Mouse (Mus musculus) kidney, embryonic 16.5 days (tissue): ENCODE results near the gene A930004D18Rik. TPM values are rescaled to one million over a fixed set of nuclear protein-coding genes. Genes with fewer than 3 reads are reported as not detected.
A peak's percentile ranks its signal among the peaks of the same experiment; 100 is the strongest.

ENCODE experiments used
- ATAC-seq: fragments of 200-750 bp; cut with Nextera tagmentation; 2 replicates; pipeline ENCODE4 v1.8.0; 2017; ENCODE audit warnings: moderate TSS enrichment; ENCODE audit not compliant: low FRiP score, low TSS enrichment
- H3K27ac ChIP-seq: fragments of 300-500 bp; sonication (generic); 2 replicates; pipeline ENCODE4 v1.5.1; 2014; ENCODE audit warnings: low read length
- H3K27me3 ChIP-seq: fragments of 300-500 bp; sonication (generic); 2 replicates; pipeline ENCODE4 v1.6.1; 2014; ENCODE audit warnings: low read length, control low read depth, mixed read lengths; ENCODE audit not compliant: insufficient read depth
- H3K36me3 ChIP-seq: fragments of 300-500 bp; sonication (generic); 2 replicates; pipeline ENCODE4 v1.6.1; 2014; ENCODE audit warnings: low read length, control low read depth, mixed read lengths; ENCODE audit not compliant: insufficient read depth
- H3K4me1 ChIP-seq: fragments of 300-500 bp; sonication (generic); 2 replicates; pipeline ENCODE4 v1.6.1; 2014; ENCODE audit warnings: low read length, control low read depth, mixed read lengths; ENCODE audit not compliant: insufficient read depth
- H3K4me2 ChIP-seq: fragments of 300-500 bp; sonication (generic); replicated peaks from 2 replicates; pipeline ENCODE4 v1.6.1; 2014; ENCODE audit warnings: low read depth, low read length
- H3K4me3 ChIP-seq: fragments of 300-500 bp; sonication (generic); 2 replicates; pipeline ENCODE4 v1.5.1; 2014; ENCODE audit warnings: mild to moderate bottlenecking, low read length
- H3K9ac ChIP-seq: fragments of 300-500 bp; sonication (generic); replicated peaks from 2 replicates; pipeline ENCODE4 v1.6.1; 2014; ENCODE audit warnings: low read length
- H3K9me3 ChIP-seq: fragments of 300-500 bp; sonication (generic); 2 replicates; pipeline ENCODE4 v1.6.1; 2016; ENCODE audit warnings: low read length, control low read depth
- WGBS: fragments of 180-500 bp; shearing (Covaris S2); extraction: QIAGEN DNeasy Blood & Tissue Kit; methylation state at CpG from one replicate; pipeline ENCODE4 v1.1.7; 2014; 5-methylcytosine and 5-hydroxymethylcytosine counted together
- polyA plus RNA-seq: library from polyadenylated mRNA; unstranded; fragments of >200 nt; fragmentation: Nextera tagmentation; extraction: Ambion mirVana; gene quantifications from 2 replicates; pipeline ENCODE4 v1.2.1, GENCODE M21; 2015

The A930004D18Rik gene
- polyA plus RNA-seq, 1 experiment from 2014 or later = 14.1 TPM

- Histone ChIP-seq H3K9ac (peak overlapping the region; percentile 76), H3K4me1 (peaks cover 64% of the 10 kb centered on the region), H3K9me3 (no peaks in the 10 kb centered on the region), H3K4me2 (no peak overlapping the region), H3K36me3 (no peaks in the 10 kb centered on the region), H3K27ac (peak overlapping the region; percentile 17), H3K27me3 (no peaks in the 10 kb centered on the region), H3K4me3 (no peak overlapping the region)
- ATAC-seq = no peak
- WGBS = 56% methylated on average over 10 of the region's 10 CpGs
These were observed 1.4 kb upstream of the A930004D18Rik start for GRCm38 (mm10) chr2:18038895-18039371.

- peaks cover 66% of the 10 kb centered on the region for H3K4me1 ChIP-seq
- H3K4me2 ChIP-seq = no peak overlapping the region
- WGBS = 43% methylated on average over 3 of the region's 3 CpGs
- ATAC-seq = no peak
- H3K4me3 ChIP-seq = no peak overlapping the region
- H3K36me3 ChIP-seq = no peaks in the 10 kb centered on the region
- no peaks in the 10 kb centered on the region for H3K9me3 ChIP-seq
- H3K9ac ChIP-seq = no peak overlapping the region
- H3K27me3 ChIP-seq = no peaks in the 10 kb centered on the region
- H3K27ac ChIP-seq = no peak overlapping the region; the same call in 1 of the 2 replicates
These were observed 710 bp upstream of the A930004D18Rik start for GRCm38 (mm10) chr2:18038141-18038752.

- Histone ChIP-seq H3K27me3 (no peaks in the 10 kb centered on the region), H3K4me2 (no peak overlapping the region), H3K27ac (peak overlapping the region; percentile 57; the same call in 1 of the 2 replicates), H3K9ac (no peak overlapping the region), H3K4me1 (peaks cover 62% of the 10 kb centered on the region), H3K36me3 (no peaks in the 10 kb centered on the region), H3K4me3 (no peak overlapping the region), H3K9me3 (no peaks in the 10 kb centered on the region)
- no peak for ATAC-seq
- WGBS = 40% methylated on average over 10 of the region's 10 CpGs
These were observed 2.9 kb downstream of the A930004D18Rik start for GRCm38 (mm10) chr2:18034371-18035250.

- WGBS = 61% methylated on average over 10 of the region's 10 CpGs
- no peak overlapping the region for H3K4me2 ChIP-seq
These were observed 4.1 kb downstream of the A930004D18Rik start for GRCm38 (mm10) chr2:18033166-18034108.

GRCm38 (mm10) chr2:18032538-18032895, 5.0 kb downstream of the A930004D18Rik start:
- peaks cover 47% of the 10 kb centered on the region for H3K4me1 ChIP-seq
- ATAC-seq = no peak
- peak overlapping the region; percentile 78 for H3K9ac ChIP-seq
- peak overlapping the region; percentile 84 for H3K27ac ChIP-seq
- no peaks in the 10 kb centered on the region for H3K27me3 ChIP-seq
- no peaks in the 10 kb centered on the region for H3K36me3 ChIP-seq
- H3K4me2 ChIP-seq = peak overlapping the region; percentile 73; the same call in 1 of the 2 replicates
- no peaks in the 10 kb centered on the region for H3K9me3 ChIP-seq
- H3K4me3 ChIP-seq = no peak overlapping the region; the same call in 1 of the 2 replicates
- 55% methylated on average over 5 of the region's 5 CpGs for WGBS

More at GRCm38 (mm10) chr2:18033166-18034108, 4.1 kb downstream of the A930004D18Rik start:
- H3K9ac ChIP-seq = peak overlapping the region; percentile 36; the same call in 1 of the 2 replicates
- no peaks in the 10 kb centered on the region for H3K27me3 ChIP-seq
- H3K4me1 ChIP-seq = peaks cover 54% of the 10 kb centered on the region
- no peaks in the 10 kb centered on the region for H3K9me3 ChIP-seq
- no peak overlapping the region for H3K4me3 ChIP-seq
- no peaks in the 10 kb centered on the region for H3K36me3 ChIP-seq
- H3K27ac ChIP-seq = peak overlapping the region; percentile 5; the same call in 1 of the 2 replicates
- ATAC-seq = no peak

- Histone ChIP-seq H3K4me1 (peaks cover 47% of the 10 kb centered on the region), H3K4me2 (peak overlapping the region; percentile 73), H3K4me3 (peak overlapping the region; percentile 44), H3K9me3 (no peaks in the 10 kb centered on the region), H3K9ac (peak overlapping the region; percentile 78), H3K27me3 (no peaks in the 10 kb centered on the region), H3K27ac (peak overlapping the region; percentile 84), H3K36me3 (no peaks in the 10 kb centered on the region)
- ATAC-seq = peak; percentile 7
- 3% methylated on average over 34 of the region's 34 CpGs for WGBS
These were observed 5.6 kb downstream of the A930004D18Rik start for GRCm38 (mm10) chr2:18031831-18032537.

GRCm38 (mm10) chr2:18031271-18031821, 6.2 kb downstream of the A930004D18Rik start:
- Histone ChIP-seq H3K9ac (peak overlapping the region; percentile 78), H3K4me3 (peak overlapping the region; percentile 44), H3K4me2 (peak overlapping the region; percentile 73), H3K27ac (peak overlapping the region; percentile 84), H3K4me1 (peaks cover 47% of the 10 kb centered on the region), H3K9me3 (no peaks in the 10 kb centered on the region), H3K27me3 (no peaks in the 10 kb centered on the region), H3K36me3 (no peaks in the 10 kb centered on the region)
- WGBS = 7% methylated on average over 26 of the region's 26 CpGs
- ATAC-seq = no peak

- H3K4me2 ChIP-seq = peak overlapping the region; percentile 73
These were observed 7.0 kb downstream of the A930004D18Rik start for GRCm38 (mm10) chr2:18030581-18030980.

More at GRCm38 (mm10) chr2:18030581-18030980, 7.0 kb downstream of the A930004D18Rik start:
- no peaks in the 10 kb centered on the region for H3K36me3 ChIP-seq
- H3K9me3 ChIP-seq = no peaks in the 10 kb centered on the region
- no peak for ATAC-seq
- H3K9ac ChIP-seq = no peak overlapping the region
- H3K4me3 ChIP-seq = no peak overlapping the region
- H3K27me3 ChIP-seq = no peaks in the 10 kb centered on the region
- H3K27ac ChIP-seq = no peak overlapping the region
- peaks cover 50% of the 10 kb centered on the region for H3K4me1 ChIP-seq
- WGBS = 54% methylated on average over 8 of the region's 8 CpGs
